Mouse (Mus musculus) lung, postnatal 0 days (tissue): ENCODE measurements around the gene Tmem40. TPM values are rescaled to one million over a fixed set of nuclear protein-coding genes. Genes with fewer than 3 reads are reported as not detected.

Source experiments
- ATAC-seq: fragments of 200-750 bp; cut with Nextera tagmentation; 2 replicates; pipeline ENCODE4 v1.8.0; 2017; ENCODE audit warnings: moderate library complexity
- DNase-seq: peaks from one replicate; pipeline ENCODE4 v3.0.0-alpha.2; 2016; ENCODE audit warnings: low spot score
- H3K27ac ChIP-seq: fragments of 300-500 bp; sonication (generic); 2 replicates; pipeline ENCODE4 v1.5.1; 2014; ENCODE audit warnings: antibody characterized with exemption, mild to moderate bottlenecking, low read length, mixed read lengths
- H3K27me3 ChIP-seq: fragments of 300-500 bp; sonication (generic); replicated peaks from 2 replicates; pipeline ENCODE4 v1.6.1; 2014; ENCODE audit warnings: low read length, mixed read lengths; ENCODE audit not compliant: insufficient read depth
- H3K36me3 ChIP-seq: fragments of 300-500 bp; sonication (generic); 2 replicates; pipeline ENCODE4 v1.6.1; 2014; ENCODE audit warnings: low read length, mixed read lengths; ENCODE audit not compliant: insufficient read depth
- H3K4me1 ChIP-seq: fragments of 300-500 bp; sonication (generic); 2 replicates; pipeline ENCODE4 v1.6.1; 2014; ENCODE audit warnings: antibody characterized with exemption, low read depth, low read length, mixed read lengths; ENCODE audit not compliant: insufficient read depth
- H3K4me2 ChIP-seq: fragments of 300-500 bp; sonication (generic); replicated peaks from 2 replicates; pipeline ENCODE4 v1.6.1; 2014; ENCODE audit warnings: low read depth, mild to moderate bottlenecking, low read length, moderate library complexity, mixed read lengths
- H3K4me3 ChIP-seq: fragments of 300-500 bp; sonication (generic); 2 replicates; pipeline ENCODE4 v1.5.1; 2014; ENCODE audit warnings: low read depth, low read length
- H3K9ac ChIP-seq: fragments of 300-500 bp; sonication (generic); replicated peaks from 2 replicates; pipeline ENCODE4 v1.6.1; 2014; ENCODE audit warnings: low read depth, mild to moderate bottlenecking
- H3K9me3 ChIP-seq: fragments of 300-500 bp; sonication (generic); 2 replicates; pipeline ENCODE4 v1.6.1; 2016; ENCODE audit warnings: low read length, mixed read lengths
- CTCF ChIP-seq: IDR thresholded peaks from 2 replicates; pipeline ENCODE4 v1.5.1; 2016; ENCODE audit warnings: antibody characterized with exemption, mild to moderate bottlenecking
- EP300 ChIP-seq: IDR thresholded peaks from 2 replicates; pipeline ENCODE4 v1.6.1; 2016; ENCODE audit warnings: antibody characterized with exemption, mild to moderate bottlenecking, control low read depth
- WGBS: fragments of 180-500 bp; shearing (Covaris S2); extraction: QIAGEN DNeasy Blood & Tissue Kit; methylation state at CpG from one replicate; pipeline ENCODE4 v1.1.7; 2014; 5-methylcytosine and 5-hydroxymethylcytosine counted together
- microRNA-seq: library from miRNA; unstranded; fragments of <30 nt; microRNA quantifications from one replicate; pipeline ENCODE4, GENCODE M21; 2016
- polyA plus RNA-seq: library from polyadenylated mRNA; unstranded; fragments of >200 nt; fragmentation: Nextera tagmentation; extraction: Ambion mirVana; gene quantifications from 2 replicates; pipeline ENCODE4 v1.2.1, GENCODE M21; 2015

The Tmem40 gene
- polyA plus RNA-seq, 1 experiment from 2014 or later, result 5.5 TPM

DNA sequence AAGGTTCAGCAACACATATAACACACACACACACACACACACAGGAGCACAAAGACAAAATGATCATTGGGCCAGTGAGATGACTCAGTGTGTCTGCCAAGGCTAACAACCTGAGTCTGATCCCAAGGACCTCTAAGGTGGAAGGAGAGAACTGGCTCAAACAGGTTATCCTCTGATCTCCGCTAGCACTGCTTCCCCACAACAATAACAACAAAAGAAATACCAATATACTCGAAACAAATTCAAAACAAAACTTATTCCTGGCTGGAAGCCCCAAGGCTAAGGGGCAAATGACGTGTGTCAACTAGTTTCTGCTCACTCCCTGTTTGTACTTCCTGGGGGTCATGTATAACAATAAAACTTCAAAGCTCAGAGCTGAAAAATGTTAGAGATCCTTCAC lies 74.5 kb downstream of the Tmem40 start:
- Histone ChIP-seq H3K4me3 (no peak overlapping the region), H3K27me3 (no peaks in the 10 kb centered on the region), H3K4me1 (no peaks in the 10 kb centered on the region), H3K9ac (no peak overlapping the region), H3K36me3 (no peaks in the 10 kb centered on the region), H3K9me3 (peaks cover 6% of the 10 kb centered on the region; the same call in 1 of the 2 replicates), H3K27ac (no peak overlapping the region), H3K4me2 (no peak overlapping the region)
- DNase-seq (no peak), ATAC-seq (no peak)
- TF ChIP-seq CTCF, result no peak
- WGBS, result 56% methylated on average over 3 of the region's 3 CpGs

DNA sequence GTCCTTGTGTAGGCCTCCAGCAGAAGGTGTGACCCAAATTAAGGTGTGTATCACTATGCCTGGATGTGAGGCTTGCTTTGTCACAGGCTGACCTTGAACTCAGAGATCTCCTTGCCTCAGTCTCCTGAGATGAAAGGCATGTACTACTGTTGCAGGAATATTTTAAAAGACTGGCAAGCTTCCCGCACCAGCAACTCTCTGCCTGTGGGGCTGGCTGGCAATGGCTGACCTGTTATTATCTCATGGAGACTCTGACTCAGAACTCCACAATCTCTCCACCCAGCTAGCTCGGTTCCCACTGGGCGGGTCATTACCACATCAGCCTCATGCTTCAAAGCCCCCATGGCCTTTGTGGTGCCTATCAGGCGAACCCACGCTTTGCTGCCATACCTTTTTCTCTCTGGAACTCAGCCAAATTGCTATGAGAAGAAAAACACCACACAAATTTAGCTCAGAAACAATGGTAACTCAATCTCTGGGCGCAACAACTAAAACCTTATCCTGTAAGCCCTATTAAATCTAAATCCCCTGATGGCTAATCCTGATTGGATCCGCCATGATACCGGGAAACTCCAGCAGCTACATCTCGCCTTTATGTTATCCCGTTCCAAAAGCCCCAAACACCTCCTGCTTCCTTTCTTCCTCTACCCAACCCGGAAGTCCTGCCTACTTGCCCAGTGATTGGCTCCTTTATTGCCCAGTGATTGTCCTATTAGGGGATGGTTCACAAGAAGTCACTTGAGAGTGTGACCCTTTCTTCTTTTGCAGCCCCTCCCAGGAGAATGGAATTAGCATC lies 77.2 kb downstream of the Tmem40 start:
- 70% methylated on average over 11 of the region's 11 CpGs for WGBS
- DNase-seq, result no peak
- no peak overlapping the region for H3K9ac ChIP-seq
- no peak overlapping the region for H3K27ac ChIP-seq
- H3K4me1 ChIP-seq, result no peaks in the 10 kb centered on the region
- no peak for ATAC-seq
- H3K4me3 ChIP-seq, result no peak overlapping the region
- H3K27me3 ChIP-seq, result no peaks in the 10 kb centered on the region
- TF ChIP-seq EP300 (no peak), CTCF (no peak)
- no peaks in the 10 kb centered on the region for H3K36me3 ChIP-seq
- peaks cover 6% of the 10 kb centered on the region; the same call in 1 of the 2 replicates for H3K9me3 ChIP-seq
- no peak overlapping the region for H3K4me2 ChIP-seq

- Histone ChIP-seq H3K4me3 (no peak overlapping the region), H3K4me2 (no peak overlapping the region), H3K27ac (no peak overlapping the region), H3K9me3 (peaks cover 6% of the 10 kb centered on the region; the same call in 1 of the 2 replicates), H3K9ac (no peak overlapping the region), H3K27me3 (no peaks in the 10 kb centered on the region), H3K4me1 (no peaks in the 10 kb centered on the region), H3K36me3 (no peaks in the 10 kb centered on the region)
- 94% methylated on average over 2 of the region's 2 CpGs for WGBS
- DNase-seq (no peak), ATAC-seq (no peak)
- TF ChIP-seq EP300, result no peak
Observed at GRCm38 (mm10) chr6:115684271-115684670, 77.9 kb downstream of the Tmem40 start.

DNA sequence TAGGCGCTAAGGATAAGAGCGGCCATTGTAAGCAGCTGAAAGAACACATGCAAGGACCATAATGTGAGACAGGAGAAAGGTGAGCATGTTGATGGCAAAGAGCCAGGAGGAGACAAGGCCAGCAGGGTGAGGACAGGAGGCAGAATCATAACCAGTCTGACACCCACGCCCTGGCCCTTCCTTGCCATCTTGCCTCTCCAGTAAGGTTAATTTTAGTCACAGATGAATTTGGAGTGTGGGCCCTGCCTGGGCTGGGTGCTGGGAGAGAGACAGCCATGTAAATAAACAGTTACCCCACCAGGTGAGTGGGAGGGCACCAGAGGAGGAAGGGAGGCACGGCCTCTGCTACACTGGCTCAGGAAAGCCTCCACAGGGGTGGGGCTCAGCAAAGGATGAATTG lies 81.1 kb downstream of the Tmem40 start:
- Histone ChIP-seq H3K4me2 (no peak overlapping the region), H3K9ac (no peak overlapping the region), H3K4me1 (no peaks in the 10 kb centered on the region), H3K9me3 (no peaks in the 10 kb centered on the region), H3K4me3 (no peak overlapping the region), H3K36me3 (no peaks in the 10 kb centered on the region), H3K27me3 (no peaks in the 10 kb centered on the region), H3K27ac (no peak overlapping the region)
- WGBS, result 75% methylated on average over 4 of the region's 4 CpGs
- DNase-seq (no peak), ATAC-seq (no peak)
- no peak for TF ChIP-seq CTCF
- no peak for TF ChIP-seq EP300

Small RNA genes lying within 50 kb of the gene (microRNA-seq; reads per million reads assigned to microRNA genes)
- not detected for gene Mir7660

Other genes starting within 250 kb of the Tmem40 start
- 8.7 and 9.6 TPM in 2 replicates for gene Tsen2, start 217.7 kb downstream of the Tmem40 start, polyA plus RNA-seq
- 0.46 and 0.58 TPM in 2 replicates for gene Mkrn2os, start 169.8 kb downstream of the Tmem40 start, polyA plus RNA-seq
- gene Mkrn2, start 160.5 kb downstream of the Tmem40 start, polyA plus RNA-seq, result 18.8 and 21.3 TPM in 2 replicates
- gene Raf1, start 85.8 kb downstream of the Tmem40 start, polyA plus RNA-seq, result 58.9 and 60.6 TPM in 2 replicates
- 2.5 and 3.0 TPM in 2 replicates for gene Cand2, start 12.1 kb upstream of the Tmem40 start, polyA plus RNA-seq
- gene Rpl32, start 46.3 kb upstream of the Tmem40 start, polyA plus RNA-seq, result 1,730 and 1,790 TPM in 2 replicates
- gene Efcab12, start 76.0 kb upstream of the Tmem40 start, polyA plus RNA-seq, result 1.5 and 2.0 TPM in 2 replicates
- gene Mbd4, start 91.0 kb upstream of the Tmem40 start, polyA plus RNA-seq, result 4.5 and 6.7 TPM in 2 replicates
- gene Ift122, start 91.1 kb upstream of the Tmem40 start, polyA plus RNA-seq, result 8.3 and 10.4 TPM in 2 replicates
- 0.04 TPM in 1 of 2 replicates, not detected in the other for gene Rho, start 169.3 kb upstream of the Tmem40 start, polyA plus RNA-seq
- not detected in 2 replicates for gene H1foo, start 182.5 kb upstream of the Tmem40 start, polyA plus RNA-seq
- gene Plxnd1, start 232.6 kb upstream of the Tmem40 start, polyA plus RNA-seq, result 26.9 and 33.4 TPM in 2 replicates